Mouse (Mus musculus): ENCODE measurements around the gene Sfxn5.
A peak's percentile ranks its signal among the peaks of the same experiment; 100 is the strongest.

Gene Sfxn5

GRCm38 (mm10) chr6:85332351-85332999 lies 747 bp downstream of the Sfxn5 start:
- peak; percentile 26 for DNase-seq

GRCm38 (mm10) chr6:85331736-85332135 lies 1.5 kb downstream of the Sfxn5 start:
- DNase-seq, result no peak

DNA sequence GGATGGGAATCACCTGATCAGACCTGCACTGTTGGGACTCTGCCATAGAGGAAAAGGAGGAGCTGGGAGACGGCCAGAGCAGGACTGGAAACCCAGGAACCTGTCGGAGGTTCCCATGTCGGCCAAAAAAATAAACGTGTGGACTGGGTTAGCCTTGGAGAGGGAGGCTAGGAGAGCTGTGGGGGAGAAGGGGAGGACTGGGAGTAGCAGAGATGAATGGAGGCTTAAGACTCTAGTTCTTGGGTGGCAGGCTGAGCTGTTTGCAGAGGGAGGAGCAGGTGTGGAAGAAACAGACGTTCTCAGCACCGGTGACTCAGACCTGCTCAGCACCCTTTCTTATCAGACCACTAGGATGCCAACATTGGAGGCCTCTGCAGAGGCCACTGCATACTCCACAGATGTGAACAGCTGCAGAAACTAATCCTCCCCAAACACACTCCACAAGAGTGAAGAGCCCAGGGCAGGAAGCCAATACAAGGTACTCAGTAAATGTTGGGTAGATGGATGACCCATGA lies 1.9 kb downstream of the Sfxn5 start:
- DNase-seq, result no peak

DNA sequence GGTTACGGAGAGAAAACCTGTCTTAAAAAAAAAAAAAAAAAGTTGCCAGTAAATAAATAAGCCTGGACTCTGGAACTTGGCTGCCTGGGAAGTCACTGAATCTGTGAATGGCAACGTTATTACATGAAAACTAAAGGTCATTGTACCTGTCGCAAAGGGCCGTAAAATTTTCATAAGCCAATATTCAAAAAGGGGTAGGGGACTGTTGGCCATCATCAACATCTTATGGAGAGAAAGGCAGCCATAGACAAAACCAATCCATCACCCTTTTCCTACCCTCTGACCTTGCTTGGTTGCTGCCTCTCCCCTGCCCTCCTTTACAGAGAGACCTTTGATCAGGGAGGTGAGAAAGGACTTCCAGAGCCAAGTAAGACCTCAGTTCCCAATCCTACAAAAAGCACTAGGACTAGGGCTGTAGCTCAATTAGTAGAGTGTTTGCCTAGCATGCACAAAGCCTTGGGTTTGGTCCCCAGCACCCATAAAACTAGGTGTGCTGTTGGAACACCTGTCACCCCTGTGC lies 3.5 kb downstream of the Sfxn5 start:
- no peak for DNase-seq

- DNase-seq, result no peak
Measured at GRCm38 (mm10) chr6:85326564-85326963, 6.7 kb downstream of the Sfxn5 start.

DNA sequence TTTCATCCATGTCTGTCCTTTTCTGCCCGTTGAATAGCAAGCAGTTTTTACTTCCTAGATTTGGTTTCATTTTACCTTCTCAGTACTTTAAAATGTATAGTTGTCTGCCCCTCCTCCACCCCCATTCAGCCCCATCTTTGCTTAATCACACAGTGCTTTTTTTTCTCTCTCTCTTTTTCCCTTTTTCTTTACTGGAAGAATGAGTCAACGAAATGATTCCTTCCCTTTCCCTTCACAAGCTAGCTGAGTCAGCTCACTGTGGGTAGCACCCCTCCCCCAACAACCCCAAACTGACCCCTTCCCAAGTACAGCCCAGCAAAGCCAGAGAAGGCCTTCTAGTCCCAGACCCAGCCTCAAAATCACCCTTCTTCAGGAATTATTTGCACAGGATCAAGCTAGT lies 8.1 kb downstream of the Sfxn5 start:
- DNase-seq, result no peak

GRCm38 (mm10) chr6:85320445-85320866 lies 12.8 kb downstream of the Sfxn5 start:
- no peak for DNase-seq

DNA sequence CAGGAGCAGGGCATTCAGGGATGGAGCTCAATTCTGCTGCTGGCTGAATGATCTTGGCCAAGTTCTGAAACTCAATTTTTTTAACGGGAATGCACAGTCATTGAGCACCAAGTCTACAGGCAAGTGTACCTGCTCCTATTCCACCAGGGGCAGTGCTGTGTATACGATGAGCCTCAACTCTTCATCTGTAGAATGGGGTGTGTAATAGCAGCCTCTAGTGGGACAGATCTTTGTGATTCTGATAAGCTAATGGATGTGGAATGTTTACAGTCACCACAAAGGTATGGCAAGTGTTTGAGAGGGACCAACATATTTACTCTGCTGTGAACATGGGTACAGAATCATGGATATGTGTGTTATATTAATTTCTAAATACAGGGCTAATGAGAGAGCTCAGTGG lies 17.0 kb downstream of the Sfxn5 start:
- no peak for DNase-seq

DNA sequence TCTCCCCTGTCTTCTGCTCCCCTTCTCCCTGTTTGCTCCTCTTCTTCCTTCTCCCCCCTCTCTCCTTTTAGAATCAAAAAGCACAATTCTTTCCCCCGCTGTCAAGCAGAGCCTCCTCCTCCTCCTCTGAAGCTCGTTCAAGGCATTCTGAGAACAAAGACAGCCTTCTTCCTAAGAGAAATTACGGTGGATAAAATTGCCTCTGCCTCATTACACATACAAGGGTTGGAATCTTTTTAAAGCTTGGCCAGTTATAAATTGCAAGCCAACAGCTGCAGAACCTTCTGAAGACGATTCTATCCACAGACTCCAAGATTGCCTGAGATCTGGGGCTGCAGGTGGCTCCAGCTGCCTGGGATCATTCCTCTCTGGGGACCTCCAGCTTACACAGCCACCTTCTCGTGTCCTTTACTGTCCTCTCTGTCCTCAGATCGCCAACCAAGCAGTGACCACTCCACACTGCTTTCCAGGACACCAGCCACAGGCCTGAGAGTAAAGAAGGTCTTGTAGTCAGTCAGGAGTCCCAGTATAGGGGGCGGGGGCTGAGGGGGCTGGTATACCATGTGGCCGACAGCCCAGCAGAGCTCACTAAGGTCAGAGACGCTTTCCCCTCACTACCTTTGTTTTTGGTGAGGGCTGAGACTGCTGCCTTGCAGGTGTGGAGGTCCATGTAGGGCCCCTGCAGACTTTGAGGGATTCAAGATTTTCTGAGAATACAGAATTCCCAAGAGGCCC lies 19.0 kb downstream of the Sfxn5 start:
- DNase-seq, result no peak

DNA sequence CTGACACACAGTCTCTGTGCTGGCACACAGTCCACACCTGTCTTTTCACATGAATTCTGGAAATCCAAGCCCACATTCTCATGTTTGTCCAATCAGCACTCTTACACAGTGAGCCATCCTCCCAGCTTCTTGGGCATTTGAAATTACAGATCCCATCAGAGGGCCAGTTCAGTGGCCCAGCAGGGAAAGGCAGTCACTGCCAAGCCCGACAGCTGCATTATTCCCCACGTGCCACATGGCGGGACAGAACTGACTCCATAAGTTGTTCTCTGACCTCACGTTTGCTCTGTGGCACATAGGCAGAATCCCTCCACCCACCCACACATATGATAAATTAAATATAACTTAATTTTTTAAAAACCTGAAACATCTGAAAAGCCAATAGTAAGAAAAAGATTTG lies 25.3 kb downstream of the Sfxn5 start:
- DNase-seq, result no peak

GRCm38 (mm10) chr6:85306375-85306774 lies 26.8 kb downstream of the Sfxn5 start:
- DNase-seq, result no peak

DNA sequence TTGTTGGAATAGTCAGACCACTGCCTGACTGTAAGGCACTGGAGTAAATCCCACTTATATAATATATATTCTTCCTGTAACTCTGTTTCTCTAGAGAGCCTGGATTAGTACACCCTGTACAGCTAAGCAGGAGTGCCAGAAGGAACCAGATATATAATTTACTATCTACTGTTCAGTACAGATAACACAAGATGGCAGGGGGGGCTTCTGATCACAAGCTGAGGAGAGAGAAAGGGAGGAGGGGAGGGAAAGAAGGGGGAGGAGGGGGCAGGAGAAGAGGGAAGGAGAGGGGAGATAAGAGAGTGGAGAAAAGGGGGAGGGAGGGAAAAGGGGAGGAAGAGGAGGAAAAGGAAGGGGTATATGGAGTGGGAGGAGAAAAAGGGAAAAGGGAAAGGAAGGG lies 27.4 kb downstream of the Sfxn5 start:
- DNase-seq, result no peak

GRCm38 (mm10) chr6:85304966-85305365 lies 28.3 kb downstream of the Sfxn5 start:
- DNase-seq, result no peak

- DNase-seq, result no peak
Measured at GRCm38 (mm10) chr6:85302326-85303055, 30.7 kb downstream of the Sfxn5 start.

DNA sequence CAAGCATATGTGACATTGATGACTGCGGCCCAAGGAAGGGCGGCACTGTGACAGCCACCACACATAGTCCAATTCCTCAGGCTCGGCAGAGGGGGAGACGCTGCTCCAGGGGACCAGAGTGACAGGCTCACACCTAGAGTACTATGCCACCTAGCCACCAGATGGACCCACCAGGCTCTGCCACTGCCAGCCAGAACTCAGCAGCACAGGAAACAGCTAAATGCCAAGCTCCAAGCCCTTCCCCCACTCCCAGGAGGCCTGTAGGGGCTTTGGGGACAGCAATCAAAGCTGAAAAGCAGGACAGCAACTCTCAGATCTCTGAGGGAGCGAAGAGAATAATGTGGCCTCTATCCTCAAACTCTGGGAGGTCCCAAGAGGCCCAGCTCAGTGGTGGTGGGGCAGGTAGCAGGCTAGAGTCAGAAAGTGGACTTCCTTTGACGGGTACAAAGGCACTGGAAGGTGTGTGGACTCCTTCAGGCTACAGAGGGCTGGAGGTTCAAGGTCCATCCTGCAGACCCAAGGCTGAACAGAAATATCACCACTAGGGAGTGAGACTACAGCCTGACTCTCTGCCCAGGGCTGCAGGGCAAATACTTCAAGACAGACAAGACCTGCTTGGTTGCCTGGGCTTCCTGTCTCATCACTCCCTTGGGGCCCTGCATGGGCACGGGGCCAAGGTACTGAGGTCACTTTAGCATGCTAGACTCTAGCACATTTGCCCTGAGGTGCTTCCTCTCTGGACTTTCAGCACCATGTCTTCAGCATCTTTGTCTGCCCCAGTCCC lies 37.6 kb downstream of the Sfxn5 start:
- DNase-seq, result no peak

DNA sequence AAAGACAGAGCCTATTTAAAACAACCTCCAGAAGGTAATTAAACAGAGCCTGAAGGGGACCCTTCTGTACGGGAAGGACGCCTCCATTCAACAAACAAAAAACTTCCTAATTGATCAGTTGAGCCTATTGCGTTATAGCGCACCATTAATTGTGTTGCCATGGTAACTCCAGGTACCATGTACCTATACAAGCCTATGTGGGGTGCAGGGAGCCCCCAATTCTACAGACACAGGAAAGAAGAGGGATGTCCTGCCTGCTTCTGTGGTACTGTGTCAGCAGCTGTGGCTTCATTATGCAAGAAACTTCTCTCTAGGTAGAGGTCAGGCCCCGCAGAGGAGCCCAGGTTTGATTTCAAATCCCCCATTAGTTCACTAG lies 39.2 kb downstream of the Sfxn5 start:
- no peak for DNase-seq

- DNase-seq, result no peak
Measured at GRCm38 (mm10) chr6:85293255-85294003, 39.8 kb downstream of the Sfxn5 start.

DNA sequence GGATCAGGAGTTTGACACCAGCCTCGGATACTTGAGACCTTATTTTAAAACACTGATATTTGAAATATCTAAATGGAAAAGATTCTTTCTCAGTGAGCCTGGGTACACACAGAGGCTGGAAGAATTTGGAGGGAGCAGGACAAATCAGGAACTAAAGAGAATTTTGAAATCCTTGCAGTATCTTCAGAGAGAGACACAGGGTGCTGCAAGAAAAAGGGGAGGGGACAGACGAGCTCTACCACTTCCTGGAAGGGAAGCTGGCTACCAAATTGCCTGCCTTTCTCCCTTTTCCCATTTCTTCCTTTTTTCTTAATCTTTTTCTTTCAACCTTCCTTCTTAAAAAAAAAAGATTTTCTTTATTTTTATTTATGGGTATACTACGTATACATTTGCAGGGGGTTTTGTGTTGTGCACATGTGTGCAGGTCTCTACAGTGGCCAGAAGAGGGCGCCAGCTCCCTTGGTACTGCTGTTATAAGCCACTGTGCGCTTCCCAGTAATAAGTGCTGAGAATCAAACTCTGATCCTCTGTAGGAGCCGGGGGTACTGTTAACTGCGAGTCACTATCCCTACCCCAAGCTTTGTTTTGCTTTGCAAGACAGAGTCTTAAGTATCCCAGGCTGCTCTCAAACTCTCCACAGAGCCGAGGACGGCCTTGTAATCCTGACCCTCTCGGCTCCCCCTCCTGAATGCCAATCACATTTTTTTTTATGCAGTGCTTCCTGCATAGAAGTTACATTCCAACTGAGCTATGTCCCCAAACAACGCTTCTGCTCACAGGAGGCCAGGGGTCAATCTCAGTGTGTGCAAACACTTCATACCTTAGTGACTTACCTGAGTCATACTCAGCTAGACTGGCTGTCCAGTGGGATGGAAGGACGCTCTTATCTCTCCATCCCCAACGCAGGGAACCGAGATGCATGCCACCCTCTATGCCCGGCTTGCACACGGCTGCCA lies 42.1 kb downstream of the Sfxn5 start:
- DNase-seq, result no peak

DNA sequence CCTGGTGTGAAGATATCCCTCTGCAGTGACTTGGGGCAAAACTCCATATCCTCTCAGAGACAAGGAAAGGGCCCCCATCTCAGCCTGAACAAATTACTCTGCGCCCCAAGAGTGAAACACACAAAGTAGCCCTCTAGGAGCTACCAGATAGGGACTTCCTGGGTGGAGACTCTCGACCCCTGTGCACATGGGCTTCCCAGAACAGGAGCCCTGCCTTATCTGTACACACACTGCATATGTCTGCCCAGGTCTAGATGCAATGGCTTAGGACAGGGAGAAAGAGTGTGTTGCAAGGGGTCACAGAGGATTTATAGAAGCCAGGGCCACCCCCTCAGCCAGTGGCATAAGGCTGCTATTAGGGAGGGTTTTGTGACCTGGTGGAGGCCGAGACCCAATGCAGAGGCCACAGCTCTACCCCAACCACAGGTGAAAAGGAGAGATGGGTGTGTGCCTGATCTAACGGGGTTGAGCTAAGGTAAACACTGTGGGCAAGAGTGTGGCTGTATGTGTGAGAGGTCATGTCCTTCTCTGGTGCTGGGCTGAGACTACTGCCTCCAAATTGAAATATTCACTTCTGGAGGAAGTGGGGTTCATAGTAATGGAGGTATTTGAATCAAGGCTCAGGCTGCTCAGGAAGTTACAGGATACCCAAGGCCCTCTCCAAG lies 44.9 kb downstream of the Sfxn5 start:
- DNase-seq, result peak; percentile 15

All from liver (tissue).